Mouse (Mus musculus): ENCODE data around the gene Khk.

Gene Khk

GRCm38 (mm10) chr5:30921256-30922033, at the start of gene Khk:
Gene Khk, plus strand, starts transcription at chr5:30921431.
- CTCF ChIA-PET = interaction anchor here (0.5 to 3.7 kb wide), 35 partner anchors 8 to 760 kb away, joined by 3 to 46 read pairs (median 3); partner anchors contain the start of genes Agbl5 (in 1 of the 4), Atraid (in 1 of the 4), Cgref1 (in 1 of the 4) and Emilin1 (in 1 of the 4)
- POLR2A ChIA-PET = interaction anchor here in 3 of 4 experiments (0.6 to 30.7 kb wide), 47 partner anchors 8 to 1580 kb away, joined by 3 to 838 read pairs (median 5); partner anchors contain the start of genes Agbl5 (in 3 of the 3), Ost4 (in 3 of the 3), Atraid (in 2 of the 3) and Preb (in 2 of the 3)

GRCm38 (mm10) chr5:30872574-30872973, 48.7 kb upstream of the Khk start:
- ChIA-PET CTCF (interaction anchor here in 1 of 4 experiments (1.2 kb wide), 1 partner anchor 45 kb away, joined by 4 read pairs; no protein-coding TSS in a partner anchor), POLR2A (interaction anchor here in 3 of 4 experiments (0.9 to 16.7 kb wide), 6 partner anchors 15 to 57 kb away, joined by 3 to 222 read pairs (median 8); partner anchors contain the start of genes Agbl5 (in 2 of the 3) and Khk (in 1 of the 3))

GRCm38 (mm10) chr5:30874365-30874764, 46.9 kb upstream of the Khk start:
- CTCF ChIA-PET = interaction anchor here in 3 of 4 experiments (0.6 to 1.2 kb wide), 5 partner anchors 22 to 174 kb away, joined by 3 to 4 read pairs (median 3); partner anchors contain the start of gene Atraid (in 1 of the 3)
- POLR2A ChIA-PET = interaction anchor here (0.6 to 16.7 kb wide), 12 partner anchors 10 to 157 kb away, joined by 3 to 222 read pairs (median 6); partner anchors contain the start of genes Agbl5 (in 2 of the 4) and Ost4 (in 2 of the 4)

GRCm38 (mm10) chr5:30878616-30879015, 42.6 kb upstream of the Khk start:
- ChIA-PET CTCF (interaction anchor here in 2 of 4 experiments (0.6 to 1.5 kb wide), 3 partner anchors 15 to 358 kb away, joined by 3 to 5 read pairs (median 4); no protein-coding TSS in a partner anchor), POLR2A (interaction anchor here in 3 of 4 experiments (0.6 to 16.7 kb wide), 19 partner anchors 9 to 223 kb away, joined by 3 to 222 read pairs (median 4); partner anchors contain the start of genes Agbl5 (in 2 of the 3), Atraid (in 1 of the 3), Emilin1 (in 1 of the 3) and Khk (in 1 of the 3))

GRCm38 (mm10) chr5:30879347-30879943, 41.8 kb upstream of the Khk start:
- CTCF ChIA-PET = interaction anchor here in 3 of 4 experiments (0.6 to 1.7 kb wide), 7 partner anchors 11 to 359 kb away, joined by 3 to 6 read pairs (median 3); no protein-coding TSS in a partner anchor
- POLR2A ChIA-PET = interaction anchor here in 3 of 4 experiments (0.8 to 16.7 kb wide), 14 partner anchors 9 to 169 kb away, joined by 3 to 222 read pairs (median 6); partner anchors contain the start of genes Agbl5 (in 2 of the 3), Atraid (in 1 of the 3), Khk (in 1 of the 3) and Ost4 (in 1 of the 3)

- ChIA-PET POLR2A (interaction anchor here (0.6 to 16.7 kb wide), 10 partner anchors 10 to 164 kb away, joined by 3 to 222 read pairs (median 4); partner anchors contain the start of genes Agbl5 (in 1 of the 4) and Ost4 (in 1 of the 4)), CTCF (interaction anchor here in 1 of 4 experiments (1.1 kb wide), 1 partner anchor 39 kb away, joined by 3 read pairs; the partner anchor contains the start of gene Khk)
Observed at GRCm38 (mm10) chr5:30881839-30882238, 39.4 kb upstream of the Khk start.

GRCm38 (mm10) chr5:30886209-30886608, 35.0 kb upstream of the Khk start:
- ChIA-PET CTCF (interaction anchor here in 3 of 4 experiments (0.6 kb wide), 3 partner anchors 44 to 249 kb away, joined by 4 to 7 read pairs (median 6); no protein-coding TSS in a partner anchor), POLR2A (interaction anchor here in 3 of 4 experiments (0.6 to 25.6 kb wide), 22 partner anchors 10 to 295 kb away, joined by 3 to 838 read pairs (median 8); partner anchors contain the start of genes Ost4 (in 3 of the 3), Dpysl5 (in 2 of the 3), Emilin1 (in 2 of the 3) and Khk (in 2 of the 3))

- POLR2A ChIA-PET = interaction anchor here (0.6 to 25.6 kb wide), 83 partner anchors 10 to 779 kb away, joined by 3 to 838 read pairs (median 5); partner anchors contain the start of genes Ost4 (in 4 of the 4), Dpysl5 (in 3 of the 4), Emilin1 (in 3 of the 4) and Khk (in 3 of the 4)
- CTCF ChIA-PET = interaction anchor here in 2 of 4 experiments (0.6 to 3.2 kb wide), 10 partner anchors 13 to 249 kb away, joined by 3 to 15 read pairs (median 5); partner anchors contain the start of genes Atraid (in 1 of the 2), Khk (in 1 of the 2), Ost4 (in 1 of the 2) and Slc5a6 (in 1 of the 2)
Observed at GRCm38 (mm10) chr5:30886731-30887130, 34.5 kb upstream of the Khk start.

- POLR2A ChIA-PET = interaction anchor here (0.6 to 25.6 kb wide), 99 partner anchors 9 to 780 kb away, joined by 3 to 838 read pairs (median 4); partner anchors contain the start of genes Ost4 (in 4 of the 4), Dpysl5 (in 3 of the 4), Emilin1 (in 3 of the 4) and Khk (in 3 of the 4)
Observed at GRCm38 (mm10) chr5:30887331-30887761, 33.9 kb upstream of the Khk start.

GRCm38 (mm10) chr5:30887858-30888336, 33.3 kb upstream of the Khk start:
- POLR2A ChIA-PET = interaction anchor here (0.6 to 25.6 kb wide), 94 partner anchors 11 to 748 kb away, joined by 3 to 838 read pairs (median 5); partner anchors contain the start of genes Ost4 (in 4 of the 4), Dpysl5 (in 3 of the 4), Emilin1 (in 3 of the 4) and Gm29609 (in 3 of the 4)
- CTCF ChIA-PET = interaction anchor here in 3 of 4 experiments (0.6 to 3.2 kb wide), 15 partner anchors 13 to 333 kb away, joined by 3 to 15 read pairs (median 5); partner anchors contain the start of genes Atraid (in 2 of the 3), Khk (in 1 of the 3), Ost4 (in 1 of the 3) and Slc5a6 (in 1 of the 3)

More at GRCm38 (mm10) chr5:30887331-30887761, 33.9 kb upstream of the Khk start:
- CTCF ChIA-PET = interaction anchor here in 3 of 4 experiments (0.6 to 3.2 kb wide), 19 partner anchors 12 to 334 kb away, joined by 3 to 15 read pairs (median 5); partner anchors contain the start of genes Atraid (in 2 of the 3), Khk (in 1 of the 3), Ost4 (in 1 of the 3) and Slc5a6 (in 1 of the 3)

- ChIA-PET POLR2A (interaction anchor here (0.6 to 25.6 kb wide), 69 partner anchors 10 to 782 kb away, joined by 3 to 838 read pairs (median 6); partner anchors contain the start of genes Ost4 (in 4 of the 4), Atraid (in 3 of the 4), Gm29609 (in 3 of the 4) and Khk (in 3 of the 4)), CTCF (interaction anchor here in 3 of 4 experiments (0.5 to 3.2 kb wide), 10 partner anchors 11 to 333 kb away, joined by 3 to 15 read pairs (median 4); partner anchors contain the start of genes Atraid (in 1 of the 3), Khk (in 1 of the 3), Ost4 (in 1 of the 3) and Slc5a6 (in 1 of the 3))
Observed at GRCm38 (mm10) chr5:30888337-30889087, 32.7 kb upstream of the Khk start, which contains the start of gene Agbl5. Gene Agbl5, plus strand, starts transcription at chr5:30888694.

GRCm38 (mm10) chr5:30889088-30889754, 32.0 kb upstream of the Khk start:
- CTCF ChIA-PET = interaction anchor here (0.5 to 3.2 kb wide), 10 partner anchors 10 to 713 kb away, joined by 3 to 15 read pairs (median 3); partner anchors contain the start of gene Ost4 (in 1 of the 4)

GRCm38 (mm10) chr5:30890375-30890774, 30.9 kb upstream of the Khk start:
- ChIA-PET CTCF (interaction anchor here in 1 of 4 experiments (0.7 kb wide), 1 partner anchor 11 kb away, joined by 3 read pairs; no protein-coding TSS in a partner anchor), POLR2A (interaction anchor here in 3 of 4 experiments (0.7 to 25.6 kb wide), 13 partner anchors 11 to 290 kb away, joined by 3 to 838 read pairs (median 6); partner anchors contain the start of genes Khk (in 3 of the 3), Ost4 (in 3 of the 3), Emilin1 (in 2 of the 3) and Slc5a6 (in 2 of the 3))

More at GRCm38 (mm10) chr5:30889088-30889754, 32.0 kb upstream of the Khk start:
- POLR2A ChIA-PET = interaction anchor here (0.6 to 25.6 kb wide), 45 partner anchors 9 to 782 kb away, joined by 3 to 838 read pairs (median 5); partner anchors contain the start of genes Ost4 (in 4 of the 4), Atraid (in 3 of the 4), Gm29609 (in 3 of the 4) and Khk (in 3 of the 4)

- CTCF ChIA-PET = interaction anchor here in 2 of 4 experiments (0.6 kb wide), 2 partner anchors 90 to 96 kb away, joined by 5 to 8 read pairs; no protein-coding TSS in a partner anchor
- POLR2A ChIA-PET = interaction anchor here (0.9 to 30.7 kb wide), 16 partner anchors 4 to 58 kb away, joined by 3 to 838 read pairs (median 4); partner anchors contain the start of genes Agbl5 (in 3 of the 4), Emilin1 (in 1 of the 4), Khk (in 1 of the 4) and Ost4 (in 1 of the 4)
Observed at GRCm38 (mm10) chr5:30901860-30902259, 19.4 kb upstream of the Khk start.
